Mouse (Mus musculus): ENCODE results near the gene Timm8a1. TPM values are rescaled to one million over a fixed set of nuclear protein-coding genes. Genes with fewer than 3 reads are reported as not detected.

Timm8a1 gene
- total RNA-seq, 2 experiments from 2014 or later: 42.1 to 47.1 TPM

- no peak for DNase-seq (ENCODE audit: low spot score in 2 of 2)
Measured at GRCm38 (mm10) chrX:134533346-134533745, 8.3 kb downstream of the Timm8a1 start.

GRCm38 (mm10) chrX:134525260-134525659, 16.4 kb downstream of the Timm8a1 start:
- DNase-seq (ENCODE audit: low spot score in 2 of 2): no peak

- DNase-seq (ENCODE audit: low spot score in 2 of 2): no peak
Measured at GRCm38 (mm10) chrX:134523772-134524171, 17.9 kb downstream of the Timm8a1 start.

- DNase-seq (ENCODE audit: low spot score in 2 of 2): no peak
Measured at GRCm38 (mm10) chrX:134509473-134509872, 32.2 kb downstream of the Timm8a1 start.

- DNase-seq (ENCODE audit: low spot score in 2 of 2): no peak
Measured at GRCm38 (mm10) chrX:134507977-134508376, 33.7 kb downstream of the Timm8a1 start.

GRCm38 (mm10) chrX:134500651-134501050, 41.0 kb downstream of the Timm8a1 start:
- DNase-seq (ENCODE audit: low spot score in 2 of 2): no peak

Other genes with a start within 250 kb of the Timm8a1 start
- 100 to 1,000 TPM; 117 to 155 TPM for gene Tmem35a, start 246.6 kb downstream of the Timm8a1 start, total RNA-seq (2021)
- gene Cenpi, start 233.8 kb downstream of the Timm8a1 start, total RNA-seq (2021): 10 to 100 TPM in 1 of 2 experiments, 1 to 10 TPM in 1; 9.2 to 10.3 TPM
- 1 to 10 TPM; 1.1 to 1.4 TPM for gene Drp2, start 137.3 kb downstream of the Timm8a1 start, total RNA-seq (2021)
- not detected for gene Taf7l, start 65.4 kb downstream of the Timm8a1 start, total RNA-seq (2021)
- 1 to 10 TPM; 1.6 to 2.1 TPM for gene Btk, start 41.7 kb upstream of the Timm8a1 start, total RNA-seq (2021)
- gene Rpl36a, start 43.8 kb upstream of the Timm8a1 start, total RNA-seq (2021): 100 to 1,000 TPM; 362 to 397 TPM
- 1 to 10 TPM; 7.8 to 7.9 TPM for gene Gla, start 59.3 kb upstream of the Timm8a1 start, total RNA-seq (2021)
- 100 to 1,000 TPM in 1 of 2 experiments, 10 to 100 TPM in 1; 95.1 to 102 TPM for gene Hnrnph2, start 59.3 kb upstream of the Timm8a1 start, total RNA-seq (2021)
- 10 to 100 TPM; 23.8 to 26.2 TPM for gene Armcx4, start 144.7 kb upstream of the Timm8a1 start, total RNA-seq (2021)
- gene Armcx1, start 176.1 kb upstream of the Timm8a1 start, total RNA-seq (2021): 10 to 100 TPM; 32.7 to 36.5 TPM
- 10 to 100 TPM; 17.1 to 23.4 TPM for gene Armcx6, start 209.6 kb upstream of the Timm8a1 start, total RNA-seq (2021)
- 10 to 100 TPM; 48.2 to 48.9 TPM for gene Armcx3, start 214.7 kb upstream of the Timm8a1 start, total RNA-seq (2021)